Mouse (Mus musculus) liver, embryonic 13.5 days (tissue): Measurements from ENCODE around the gene Pde4b. TPM values are rescaled to one million over a fixed set of nuclear protein-coding genes. Genes with fewer than 3 reads are reported as not detected.

Source experiments
- ATAC-seq: fragments of 200-750 bp; cut with Nextera tagmentation; 2 replicates; pipeline ENCODE4 v1.8.0; 2017; ENCODE audit warnings: low read depth, mild to moderate bottlenecking, moderate number of reproducible peaks, moderate library complexity
- DNase-seq: peaks from one replicate; pipeline ENCODE4 v3.0.0; 2022
- H3K27ac ChIP-seq: fragments of 300-500 bp; sonication (generic); 2 replicates; pipeline ENCODE4 v1.5.1; 2015; ENCODE audit warnings: moderate library complexity, mild to moderate bottlenecking, inconsistent platforms
- H3K27me3 ChIP-seq: fragments of 300-500 bp; sonication (generic); 2 replicates; pipeline ENCODE4 v1.6.1; 2015; ENCODE audit warnings: mild to moderate bottlenecking, inconsistent platforms
- H3K36me3 ChIP-seq: fragments of 300-500 bp; sonication (generic); 2 replicates; pipeline ENCODE4 v1.6.1; 2015; ENCODE audit warnings: mild to moderate bottlenecking, inconsistent platforms
- H3K4me1 ChIP-seq: fragments of 300-500 bp; sonication (generic); replicated peaks from 2 replicates; pipeline ENCODE4 v1.6.1; 2015; ENCODE audit warnings: inconsistent platforms
- H3K4me2 ChIP-seq: fragments of 300-500 bp; sonication (generic); 2 replicates; pipeline ENCODE4 v1.6.1; 2015; ENCODE audit warnings: inconsistent platforms, mild to moderate bottlenecking, moderate library complexity
- H3K4me3 ChIP-seq: fragments of 300-500 bp; sonication (generic); replicated peaks from 2 replicates; pipeline ENCODE4 v1.5.1; 2015; ENCODE audit warnings: mild to moderate bottlenecking, inconsistent platforms
- H3K9ac ChIP-seq: fragments of 300-500 bp; sonication (generic); 2 replicates; pipeline ENCODE4 v1.6.1; 2015; ENCODE audit warnings: mild to moderate bottlenecking, inconsistent platforms
- H3K9me3 ChIP-seq: fragments of 300-500 bp; sonication (generic); replicated peaks from 2 replicates; pipeline ENCODE4 v1.6.1; 2016; ENCODE audit warnings: inconsistent platforms
- WGBS: fragments of 180-500 bp; shearing (Covaris S2); methylation state at CpG from one replicate; pipeline ENCODE4 v1.1.7; 2015; ENCODE audit not compliant: insufficient replicate concordance; 5-methylcytosine and 5-hydroxymethylcytosine counted together
- polyA plus RNA-seq: library from polyadenylated mRNA; unstranded; fragments of >200 nt; fragmentation: Nextera tagmentation; extraction: Ambion mirVana; gene quantifications from 2 replicates; pipeline ENCODE4 v1.2.1, GENCODE M21; 2015

The Pde4b gene
- polyA plus RNA-seq, 1 experiment from 2014 or later = 2.2 TPM

DNA sequence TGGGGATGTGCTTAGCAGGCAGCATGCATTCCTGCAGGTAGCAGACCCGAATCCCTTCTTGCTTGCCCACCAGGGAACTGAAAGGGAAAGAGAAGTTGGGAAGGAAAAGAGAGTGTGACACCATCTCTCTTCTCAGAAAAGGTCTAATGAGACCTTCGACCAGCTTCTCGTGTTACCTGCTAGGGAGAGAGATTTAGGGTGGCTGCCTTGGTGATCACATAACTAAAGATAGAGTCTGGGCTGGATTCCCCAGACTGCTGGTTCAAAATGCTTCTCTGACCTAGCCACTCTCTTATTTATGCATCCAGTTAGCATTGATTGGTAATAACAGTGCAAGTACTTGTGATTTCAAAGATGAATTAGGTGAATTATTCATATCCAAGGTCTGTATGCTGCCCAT is 448.5 kb downstream of the Pde4b start:
- 57% methylated on average over 3 of the region's 3 CpGs for WGBS
- Histone ChIP-seq H3K9me3 (no peaks in the 10 kb centered on the region), H3K4me2 (no peak overlapping the region), H3K9ac (no peak overlapping the region), H3K4me1 (no peaks in the 10 kb centered on the region), H3K27ac (no peak overlapping the region), H3K27me3 (no peaks in the 10 kb centered on the region), H3K36me3 (no peaks in the 10 kb centered on the region), H3K4me3 (no peak overlapping the region)
- DNase-seq (no peak), ATAC-seq (no peak)

DNA sequence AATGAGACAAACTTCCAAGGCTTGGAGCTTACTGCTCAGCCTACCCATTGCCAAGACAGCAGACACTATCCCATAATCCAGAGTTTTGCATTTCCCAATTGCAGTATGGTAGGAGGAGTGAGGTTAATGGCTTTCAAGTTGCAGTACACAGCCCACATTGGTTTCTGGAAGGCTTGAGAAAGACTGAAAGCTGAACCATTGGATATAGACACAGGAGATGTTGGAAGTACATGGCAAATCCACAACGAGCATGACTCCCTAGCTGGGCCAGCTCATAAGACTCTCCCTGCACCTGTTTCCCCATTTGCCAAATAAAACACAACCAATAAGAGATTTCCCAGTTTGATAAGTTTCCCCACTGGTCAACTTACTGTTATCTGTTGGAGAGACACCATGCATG is 450.9 kb downstream of the Pde4b start:
- no peak for ATAC-seq
- Histone ChIP-seq H3K36me3 (no peaks in the 10 kb centered on the region), H3K27me3 (no peaks in the 10 kb centered on the region), H3K9ac (no peak overlapping the region), H3K4me2 (no peak overlapping the region), H3K4me3 (no peak overlapping the region), H3K27ac (no peak overlapping the region), H3K4me1 (no peaks in the 10 kb centered on the region), H3K9me3 (no peaks in the 10 kb centered on the region)
- 61% methylated on average over 1 of the region's 1 CpGs for WGBS
- DNase-seq = no peak

DNA sequence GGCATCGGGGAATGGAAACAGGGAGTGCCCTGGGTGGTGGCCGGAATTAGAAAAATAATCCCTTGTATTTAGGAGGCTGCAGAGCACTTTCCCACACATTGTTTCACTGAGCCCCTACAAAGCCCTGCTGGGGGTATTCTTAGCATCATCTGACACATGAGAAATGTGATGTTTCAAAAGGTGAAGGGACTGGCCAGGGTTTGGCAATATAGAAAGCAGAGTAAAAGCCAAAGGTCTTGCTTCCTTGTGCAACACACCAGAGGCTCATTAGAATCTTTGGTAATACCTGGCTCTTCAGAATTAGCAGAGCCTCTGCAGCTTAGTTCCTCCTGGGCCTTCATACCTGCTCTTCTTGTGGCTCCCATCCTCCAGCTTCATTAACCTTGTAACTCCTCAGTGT is 451.4 kb downstream of the Pde4b start:
- Histone ChIP-seq H3K27me3 (no peaks in the 10 kb centered on the region), H3K4me2 (no peak overlapping the region), H3K27ac (no peak overlapping the region), H3K36me3 (no peaks in the 10 kb centered on the region), H3K9ac (no peak overlapping the region), H3K4me1 (no peaks in the 10 kb centered on the region), H3K4me3 (no peak overlapping the region), H3K9me3 (no peaks in the 10 kb centered on the region)
- ATAC-seq = no peak
- 68% methylated on average over 2 of the region's 2 CpGs for WGBS
- no peak for DNase-seq

DNA sequence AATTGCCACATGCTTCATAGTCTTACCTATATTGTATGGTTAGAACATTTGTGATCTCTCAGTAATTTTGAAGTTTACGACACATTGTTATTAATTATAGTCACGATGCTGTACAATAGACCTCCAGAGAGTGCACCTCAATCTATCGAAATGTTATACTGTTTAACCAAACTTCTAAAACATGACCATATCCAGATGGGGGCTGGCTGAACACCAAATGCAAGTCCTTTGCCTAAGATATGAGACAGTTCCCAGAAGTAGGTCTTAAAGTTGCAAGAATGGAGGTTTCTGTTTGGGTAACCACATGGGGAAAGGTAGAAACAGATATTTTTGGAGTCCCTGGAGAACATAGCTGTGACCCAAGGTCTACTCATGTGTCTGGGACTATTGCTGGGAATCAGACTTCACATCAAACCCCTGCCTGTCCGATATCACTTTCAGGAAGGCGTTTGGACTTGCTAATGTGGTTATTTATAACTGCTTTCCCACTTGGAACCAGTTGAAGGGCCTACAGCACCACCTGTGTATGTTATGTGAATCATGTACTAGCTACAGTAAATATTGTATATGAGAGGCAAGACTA is 452.3 kb downstream of the Pde4b start:
- Histone ChIP-seq H3K4me1 (no peaks in the 10 kb centered on the region), H3K4me3 (no peak overlapping the region), H3K36me3 (no peaks in the 10 kb centered on the region), H3K27ac (no peak overlapping the region), H3K27me3 (no peaks in the 10 kb centered on the region), H3K9me3 (no peaks in the 10 kb centered on the region), H3K4me2 (no peak overlapping the region), H3K9ac (no peak overlapping the region)
- 68% methylated on average over 5 of the region's 5 CpGs for WGBS
- ATAC-seq (no peak), DNase-seq (no peak)

DNA sequence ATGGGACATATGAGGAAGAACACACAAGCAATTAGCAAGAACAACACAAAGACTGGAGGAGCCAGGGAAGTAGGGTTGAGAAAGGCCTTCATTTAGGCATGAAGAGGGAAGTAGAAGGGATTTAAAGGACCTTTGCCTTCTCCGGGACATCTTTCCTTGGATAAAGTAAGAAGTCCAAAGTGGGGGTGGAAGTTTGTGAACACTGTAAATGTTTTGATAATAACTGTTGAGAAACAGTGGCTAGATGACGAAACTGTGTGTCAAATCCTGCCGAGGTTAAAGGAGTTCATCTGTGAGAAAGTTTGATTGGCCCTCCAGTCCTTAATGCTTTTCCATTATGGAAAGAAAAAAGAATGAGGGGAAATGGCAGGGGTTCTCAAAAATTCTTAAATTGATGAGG is 455.6 kb downstream of the Pde4b start:
- 66% methylated on average over 3 of the region's 3 CpGs for WGBS

DNA sequence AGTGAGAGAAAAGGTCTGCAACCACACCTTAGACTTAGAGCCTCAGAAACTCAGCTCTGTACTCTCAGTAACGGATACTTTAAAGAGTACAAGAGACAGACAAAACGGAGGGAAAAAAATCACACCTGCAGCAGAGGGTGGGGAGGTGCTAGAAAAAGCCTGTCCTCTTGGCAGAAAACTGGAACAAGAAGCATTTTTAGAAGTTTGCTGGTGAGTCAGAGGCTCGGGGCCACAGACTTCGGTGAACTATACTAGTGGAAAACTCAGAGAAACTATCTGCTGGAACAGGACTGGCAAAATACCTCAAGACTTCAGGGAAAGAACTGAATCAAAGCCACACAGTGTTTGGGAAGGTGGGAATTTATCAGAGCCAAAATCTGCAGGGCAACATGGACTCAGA is 457.9 kb downstream of the Pde4b start:
- DNase-seq (no peak), ATAC-seq (no peak)
- Histone ChIP-seq H3K4me1 (no peaks in the 10 kb centered on the region), H3K27ac (no peak overlapping the region), H3K4me2 (no peak overlapping the region), H3K4me3 (no peak overlapping the region), H3K36me3 (no peaks in the 10 kb centered on the region), H3K27me3 (no peaks in the 10 kb centered on the region), H3K9ac (no peak overlapping the region), H3K9me3 (no peaks in the 10 kb centered on the region)
- 66% methylated on average over 4 of the region's 4 CpGs for WGBS

More for the DNA sequence above, 455.6 kb downstream of the Pde4b start:
- ATAC-seq = no peak
- Histone ChIP-seq H3K27me3 (no peaks in the 10 kb centered on the region), H3K9me3 (no peaks in the 10 kb centered on the region), H3K36me3 (no peaks in the 10 kb centered on the region), H3K9ac (no peak overlapping the region), H3K4me3 (no peak overlapping the region), H3K4me2 (no peak overlapping the region), H3K4me1 (no peaks in the 10 kb centered on the region), H3K27ac (no peak overlapping the region)
- DNase-seq = no peak

DNA sequence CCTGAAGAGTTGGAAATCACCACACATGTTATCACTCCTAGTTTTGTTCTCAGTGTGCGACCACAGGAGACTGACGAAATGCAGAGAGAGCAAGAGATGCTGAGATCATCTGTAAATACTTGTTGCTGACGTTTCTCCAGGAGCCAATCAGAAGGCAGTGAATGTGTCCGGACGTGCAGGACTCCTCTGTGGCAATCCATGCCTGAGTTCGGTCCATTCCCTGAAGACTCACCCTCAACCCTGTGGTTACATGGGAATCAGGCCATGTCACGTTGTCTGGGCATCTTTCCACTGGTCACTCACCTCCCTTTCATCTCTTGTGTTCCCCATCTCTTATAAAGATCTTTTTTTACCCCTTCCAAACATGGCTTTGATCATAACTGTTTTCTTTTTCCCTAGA is 468.2 kb downstream of the Pde4b start:
- Histone ChIP-seq H3K4me1 (0 out of 2 replicates have a peak, but pooled peaks cover 3% of the 10 kb centered on the region), H3K9ac (no peak overlapping the region), H3K4me3 (no peak overlapping the region), H3K4me2 (no peak overlapping the region), H3K9me3 (no peaks in the 10 kb centered on the region), H3K36me3 (no peaks in the 10 kb centered on the region), H3K27ac (no peak overlapping the region), H3K27me3 (no peaks in the 10 kb centered on the region)
- WGBS = 58% methylated on average over 7 of the region's 7 CpGs
- ATAC-seq (no peak), DNase-seq (no peak)

DNA sequence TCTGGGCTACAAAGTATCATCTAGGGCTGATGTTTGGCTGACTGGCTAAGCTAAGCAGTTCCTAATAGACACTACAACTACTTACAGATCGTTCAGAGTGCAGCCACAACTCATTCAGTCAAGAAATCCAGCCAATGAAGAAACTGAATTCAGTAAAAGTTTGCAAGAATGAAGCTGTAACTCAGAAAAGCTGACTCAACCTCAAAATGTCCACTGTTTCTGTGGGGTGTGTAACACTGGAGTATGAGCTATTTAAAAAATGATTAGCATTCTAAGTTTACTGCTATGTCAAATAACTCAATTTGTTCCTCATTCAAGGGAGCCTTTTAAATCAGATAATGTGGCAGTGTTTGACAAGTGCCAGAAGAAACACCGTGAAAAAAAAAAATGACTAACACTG is 469.7 kb downstream of the Pde4b start:
- no peak overlapping the region for H3K9ac ChIP-seq
- DNase-seq (no peak), ATAC-seq (no peak)
- no peaks in the 10 kb centered on the region for H3K27me3 ChIP-seq
- H3K36me3 ChIP-seq = no peaks in the 10 kb centered on the region
- WGBS = 41% methylated on average over 2 of the region's 2 CpGs
- H3K9me3 ChIP-seq = no peaks in the 10 kb centered on the region
- no peak overlapping the region for H3K4me3 ChIP-seq
- H3K4me2 ChIP-seq = no peak overlapping the region
- H3K27ac ChIP-seq = no peak overlapping the region
- H3K4me1 ChIP-seq = 0 out of 2 replicates have a peak, but pooled peaks cover 3% of the 10 kb centered on the region

DNA sequence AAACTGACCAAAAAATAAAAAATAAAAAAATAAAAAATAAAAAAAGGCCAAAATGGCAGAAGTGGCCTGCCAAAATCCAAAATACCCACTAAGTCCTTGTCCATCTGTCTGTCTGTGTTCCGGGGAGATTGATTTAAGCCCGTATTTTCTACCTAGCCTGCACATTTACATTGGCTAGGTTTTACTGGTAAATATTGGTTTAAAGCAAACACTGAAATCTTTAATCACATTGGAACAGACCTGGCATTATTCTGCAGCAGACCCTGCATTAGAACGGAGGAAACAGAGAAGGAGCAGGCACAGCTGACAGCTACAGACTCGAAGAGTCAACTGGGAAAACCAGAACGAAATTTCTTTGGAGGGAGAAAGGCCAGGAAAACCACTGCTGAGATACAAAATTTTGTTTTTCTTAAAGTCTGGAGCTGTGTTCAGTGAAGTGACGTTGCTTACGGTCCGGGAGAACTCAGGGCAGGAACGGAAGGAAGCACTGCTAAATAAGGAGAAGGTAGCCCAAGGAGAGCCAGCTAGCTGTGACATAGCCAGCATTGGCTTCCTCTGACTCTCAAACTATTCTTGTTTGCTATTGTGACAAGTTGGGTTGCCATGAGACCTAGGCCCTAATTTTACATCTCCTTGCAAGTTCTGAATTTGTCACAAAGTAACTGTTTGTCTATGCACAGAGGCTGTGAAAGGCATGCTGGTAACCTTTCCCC is 470.3 kb downstream of the Pde4b start:
- H3K9me3 ChIP-seq = no peaks in the 10 kb centered on the region
- DNase-seq (no peak), ATAC-seq (no peak)
- no peak overlapping the region for H3K27ac ChIP-seq
- no peak overlapping the region for H3K4me2 ChIP-seq
- no peaks in the 10 kb centered on the region for H3K36me3 ChIP-seq
- H3K9ac ChIP-seq = no peak overlapping the region
- H3K27me3 ChIP-seq = no peaks in the 10 kb centered on the region
- H3K4me3 ChIP-seq = no peak overlapping the region
- 48% methylated on average over 9 of the region's 9 CpGs for WGBS
- H3K4me1 ChIP-seq = 0 out of 2 replicates have a peak, but pooled peaks cover 3% of the 10 kb centered on the region

DNA sequence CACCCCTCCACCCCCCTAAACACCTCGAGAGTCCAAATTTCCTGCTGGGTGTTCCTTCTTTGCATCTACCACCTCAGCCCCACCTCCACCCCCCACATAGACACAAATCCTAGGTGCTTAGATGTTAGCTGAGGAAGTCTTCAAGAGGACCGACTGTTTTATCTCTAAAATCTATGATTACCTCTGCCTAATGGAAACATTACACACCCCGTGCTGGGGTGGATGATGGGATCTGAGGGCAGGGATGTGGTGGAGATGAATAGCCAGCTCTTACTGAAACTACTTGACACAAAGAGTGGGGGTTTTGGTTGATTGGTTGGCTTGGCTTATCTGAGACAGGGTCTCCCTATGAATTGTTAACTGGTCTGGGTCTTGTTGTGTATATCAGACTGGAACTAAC is 471.0 kb downstream of the Pde4b start:
- H3K9me3 ChIP-seq = no peaks in the 10 kb centered on the region
- ATAC-seq = no peak
- WGBS = 20% methylated on average over 3 of the region's 3 CpGs

DNA sequence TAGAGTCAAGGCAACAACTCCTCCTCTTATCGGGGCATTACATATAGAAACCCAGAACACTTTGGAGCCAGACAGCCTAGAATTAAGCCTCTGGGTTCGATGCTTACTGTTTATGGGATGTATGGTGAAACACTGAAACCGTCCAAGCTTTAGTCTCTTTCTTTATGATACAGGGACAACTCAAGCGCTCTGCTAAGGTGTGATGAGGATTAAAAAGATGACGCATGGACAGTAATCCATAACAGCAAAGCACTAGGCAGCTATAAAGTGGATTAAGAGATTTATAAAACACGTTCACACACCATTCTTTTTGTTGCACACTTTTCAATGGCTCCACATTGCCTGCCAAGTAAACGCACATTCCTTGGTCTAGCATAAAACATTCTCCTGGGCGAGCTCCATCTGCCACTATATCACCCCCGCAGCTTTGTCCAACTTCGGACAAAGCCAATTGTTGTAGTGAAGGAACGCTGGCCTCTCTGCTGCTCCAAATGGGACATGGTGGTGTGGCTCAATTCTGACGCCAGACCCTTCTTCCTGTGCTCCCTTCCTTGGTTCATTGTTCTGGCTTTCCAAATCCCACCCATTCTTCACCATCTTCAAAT is 473.4 kb downstream of the Pde4b start:
- H3K9me3 ChIP-seq = no peaks in the 10 kb centered on the region
- WGBS = 72% methylated on average over 12 of the region's 12 CpGs
- ATAC-seq (no peak), DNase-seq (no peak)
- H3K4me2 ChIP-seq = no peak overlapping the region
- no peaks in the 10 kb centered on the region for H3K36me3 ChIP-seq
- no peak overlapping the region for H3K9ac ChIP-seq
- H3K27ac ChIP-seq = no peak overlapping the region
- peaks cover 9% of the 10 kb centered on the region for H3K4me1 ChIP-seq
- H3K4me3 ChIP-seq = no peak overlapping the region
- H3K27me3 ChIP-seq = no peaks in the 10 kb centered on the region

More for the DNA sequence above, 471.0 kb downstream of the Pde4b start:
- no peaks in the 10 kb centered on the region for H3K36me3 ChIP-seq
- H3K4me3 ChIP-seq = no peak overlapping the region
- no peak overlapping the region for H3K9ac ChIP-seq
- H3K4me2 ChIP-seq = no peak overlapping the region
- no peaks in the 10 kb centered on the region for H3K27me3 ChIP-seq
- DNase-seq = no peak
- no peak overlapping the region for H3K27ac ChIP-seq
- 0 out of 2 replicates have a peak, but pooled peaks cover 3% of the 10 kb centered on the region for H3K4me1 ChIP-seq
